Mouse (Mus musculus): Measurements from ENCODE around the gene Ccpg1. TPM values are rescaled to one million over a fixed set of nuclear protein-coding genes. Genes with fewer than 3 reads are reported as not detected.
A peak's percentile ranks its signal among the peaks of the same experiment; 100 is the strongest.

Gene Ccpg1
- total RNA-seq, 2 experiments from 2014 or later = 6.8 to 19.4 TPM

DNA sequence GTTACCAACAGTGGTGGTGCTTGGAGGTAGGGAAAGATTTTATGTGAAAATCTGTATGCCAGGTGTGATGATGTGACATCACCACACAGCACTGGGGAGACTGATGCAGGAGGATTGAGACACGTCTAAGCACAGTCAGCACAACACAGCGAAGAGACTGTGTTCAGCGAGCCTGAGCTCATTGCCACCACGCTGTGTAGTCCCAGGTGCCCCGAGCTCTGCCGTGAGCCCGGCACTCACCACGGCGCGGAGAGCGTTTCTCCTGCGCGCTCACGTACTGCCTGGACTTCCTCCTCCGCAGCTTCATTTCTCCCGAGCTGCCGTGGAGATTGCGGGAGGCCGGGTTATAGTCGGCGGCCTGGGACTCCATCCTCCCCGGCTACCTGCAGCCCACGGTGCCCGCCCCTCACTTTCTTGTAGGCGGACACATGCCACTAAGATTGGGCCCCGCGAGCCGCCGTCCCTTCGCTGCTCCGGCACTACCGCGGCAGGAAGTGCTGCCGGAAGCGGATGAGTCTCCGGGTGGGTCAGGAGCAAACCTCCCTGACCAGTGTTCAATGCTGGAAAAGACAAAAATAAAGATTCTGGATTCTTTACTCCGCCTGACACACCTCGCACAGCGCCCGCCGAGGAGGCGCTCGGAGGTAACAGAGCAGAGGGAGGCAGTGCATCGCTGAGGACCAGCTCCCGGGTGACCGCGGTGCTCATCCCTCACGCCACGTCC, 54.2 kb downstream of the Ccpg1 start:
- peak; percentile 84 for ATAC-seq (replicated peaks; ENCODE audit: low FRiP score, low TSS enrichment, poor library complexity, severe bottlenecking)

DNA sequence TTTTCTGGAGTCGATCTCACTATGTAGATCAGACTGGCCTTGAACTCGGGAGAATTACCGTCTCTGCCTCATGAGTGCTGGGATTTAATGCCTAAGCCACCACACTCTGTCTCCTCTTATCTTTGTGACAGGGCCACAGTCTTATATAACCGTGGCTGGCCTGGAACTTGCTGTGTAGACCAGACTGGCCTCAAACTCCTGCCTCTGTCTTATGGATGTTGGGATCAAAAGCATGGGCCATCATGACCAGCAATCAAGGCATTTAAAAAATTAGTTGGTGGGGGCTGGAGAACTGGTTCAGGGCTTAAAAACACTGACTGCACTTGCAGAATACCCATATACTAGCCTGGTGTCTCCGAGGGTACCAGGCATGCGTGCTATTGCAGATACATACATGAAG, 54.9 kb downstream of the Ccpg1 start, which contains the start of gene Pigb:
TSS of gene Pigb (minus strand) at position 299 of the 400 bp plus-strand sequence.
- no peak for ATAC-seq (replicated peaks; ENCODE audit: low FRiP score, low TSS enrichment, poor library complexity, severe bottlenecking)

DNA sequence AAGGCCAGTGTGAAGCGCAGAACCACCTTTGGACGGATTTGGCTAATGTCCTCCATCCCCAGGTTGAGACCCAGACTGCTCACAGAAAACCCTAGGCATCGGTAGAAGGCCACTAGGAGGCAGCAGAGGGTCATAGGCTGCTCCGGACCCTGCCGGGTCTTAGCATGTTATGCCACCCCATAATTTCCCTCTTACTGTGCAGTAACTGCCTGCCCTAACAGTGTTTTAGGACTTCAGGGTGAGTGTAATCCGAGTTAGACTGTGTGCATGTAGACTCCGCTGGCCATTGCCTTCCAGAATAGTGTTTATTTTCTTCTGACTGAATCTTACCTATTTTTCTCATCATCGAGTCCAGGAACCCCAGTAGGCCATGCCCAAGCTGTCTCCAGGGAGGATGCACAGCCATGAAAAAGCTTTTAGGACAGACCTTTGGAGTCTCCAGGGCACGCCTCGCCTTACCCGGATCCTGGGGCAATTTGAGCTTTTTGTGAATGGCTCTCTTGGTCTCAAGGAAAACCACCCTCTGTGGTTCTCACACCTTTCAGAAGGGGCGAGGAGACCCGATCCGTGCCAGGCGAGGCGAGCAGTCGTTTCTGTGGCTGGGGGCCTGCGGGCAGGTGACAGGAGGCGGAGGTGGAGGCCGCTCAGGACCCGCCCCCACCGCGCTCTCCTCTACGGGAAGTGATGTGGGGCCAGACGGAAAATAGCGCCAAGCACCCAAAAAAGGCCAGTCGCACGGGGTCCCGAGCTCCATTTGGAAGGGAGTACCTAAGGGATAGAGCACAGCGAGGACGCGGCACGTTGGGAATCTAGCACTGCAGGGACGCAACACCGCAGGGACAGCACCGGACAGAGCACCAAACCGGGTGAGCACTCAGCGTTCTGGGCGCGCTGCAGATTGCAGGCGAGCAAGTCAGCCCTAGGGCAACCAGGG, 59.2 kb downstream of the Ccpg1 start, which contains the start of gene Rab27a:
TSS of gene Rab27a (plus strand) at position 709 of the 934 bp plus-strand sequence.
- ATAC-seq (replicated peaks; ENCODE audit: low FRiP score, low TSS enrichment, poor library complexity, severe bottlenecking) = peak; percentile 79

DNA sequence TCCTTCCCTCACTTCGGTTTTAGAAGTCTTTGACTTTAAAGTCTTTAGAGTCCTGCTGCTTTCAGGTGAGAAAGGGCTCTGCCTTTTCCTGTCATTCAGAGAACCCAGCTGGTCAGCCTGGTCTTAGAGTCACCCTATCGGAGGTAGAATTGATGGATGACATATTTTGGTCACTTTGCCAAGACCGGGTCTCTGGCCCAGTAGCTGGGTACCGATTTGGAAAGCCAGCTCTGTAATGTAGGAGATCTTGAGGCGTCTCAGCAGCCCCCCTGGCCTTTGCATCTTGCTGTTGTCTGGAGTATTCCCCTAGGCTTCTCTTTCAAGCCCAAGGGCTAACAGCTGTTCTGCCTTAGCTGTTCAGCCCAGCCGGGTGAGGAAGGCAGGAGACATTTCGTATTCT, 60.0 kb downstream of the Ccpg1 start:
- no peak for ATAC-seq (replicated peaks; ENCODE audit: low FRiP score, low TSS enrichment, poor library complexity, severe bottlenecking)

DNA sequence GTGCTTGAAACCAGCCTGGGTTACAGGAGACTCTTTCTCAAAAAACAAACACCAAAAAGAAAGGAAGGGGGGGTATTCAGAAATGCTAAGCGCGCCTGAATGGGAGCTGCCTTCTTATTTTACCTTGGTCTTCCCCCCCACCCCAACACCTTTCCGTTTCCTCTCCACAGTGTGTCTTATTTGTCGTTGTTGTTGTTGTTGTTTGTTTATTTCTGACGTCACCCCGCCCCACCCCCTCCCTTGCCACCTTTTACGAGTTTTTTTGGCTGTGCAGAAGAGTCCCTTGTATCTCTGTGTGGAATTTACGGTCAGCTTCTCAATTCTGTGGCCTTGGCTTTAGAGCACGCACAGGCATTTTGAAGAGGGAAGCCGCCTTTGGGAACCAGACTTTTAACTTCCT, 60.5 kb downstream of the Ccpg1 start:
- no peak for ATAC-seq (replicated peaks; ENCODE audit: low FRiP score, low TSS enrichment, poor library complexity, severe bottlenecking)

DNA sequence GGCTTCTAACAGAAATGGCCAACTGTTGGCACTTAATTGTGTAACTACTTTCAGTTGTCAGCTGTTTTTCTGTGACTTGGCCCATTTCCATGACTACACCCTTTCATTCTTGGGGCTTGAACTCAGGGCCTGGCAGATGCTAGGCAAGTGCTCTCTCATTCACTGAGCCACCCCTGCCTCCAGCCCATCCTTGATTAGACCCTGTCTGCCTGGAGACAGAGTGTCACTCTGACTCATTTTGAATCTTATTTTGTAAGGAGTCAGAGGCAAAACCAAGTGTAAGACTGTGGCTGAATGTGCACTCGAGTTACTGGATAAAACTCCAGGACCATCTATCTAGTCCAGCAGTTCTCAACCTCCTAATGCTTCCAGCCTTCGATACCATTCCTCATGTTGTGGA, 62.7 kb downstream of the Ccpg1 start:
- ATAC-seq (replicated peaks; ENCODE audit: low FRiP score, low TSS enrichment, poor library complexity, severe bottlenecking) = no peak

DNA sequence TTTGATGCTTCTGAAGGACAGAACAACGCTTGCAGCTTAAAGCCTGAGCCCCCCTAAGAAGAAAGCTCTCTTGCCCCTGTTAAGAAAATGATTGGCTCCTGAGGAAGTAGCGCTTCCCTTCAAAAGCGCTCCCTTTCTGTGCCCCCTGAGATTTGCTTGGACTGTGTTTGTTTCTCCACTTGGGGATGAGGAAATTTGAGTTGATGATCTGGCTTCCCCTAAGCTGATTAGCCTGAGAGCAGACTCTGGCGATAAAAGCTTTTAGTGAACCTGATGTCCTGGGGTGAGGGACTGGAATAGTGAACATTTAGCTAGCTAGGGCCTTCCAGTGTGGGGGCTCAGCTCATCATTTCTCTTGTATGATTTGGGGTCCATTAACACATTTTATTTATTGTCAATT, 63.7 kb downstream of the Ccpg1 start:
- no peak for ATAC-seq (replicated peaks; ENCODE audit: low FRiP score, low TSS enrichment, poor library complexity, severe bottlenecking)

DNA sequence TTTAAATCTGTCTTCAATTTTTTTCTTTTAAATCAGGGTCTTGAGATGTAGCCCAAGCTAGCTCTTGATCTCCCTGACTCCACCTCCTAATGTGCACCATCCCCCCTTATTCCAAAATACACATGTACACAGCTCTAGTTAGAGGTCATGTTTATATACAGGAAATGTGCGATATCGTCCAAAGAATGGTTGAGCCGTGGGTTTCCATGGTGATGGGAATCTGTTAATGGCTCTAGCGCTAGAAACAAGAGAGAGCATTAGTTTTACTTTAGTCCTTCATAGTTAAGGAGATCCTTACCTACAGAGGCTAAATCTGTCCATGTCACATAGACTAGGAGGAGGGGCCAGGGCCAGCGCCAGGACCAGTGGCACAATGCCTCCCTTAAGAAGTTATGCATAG, 64.6 kb downstream of the Ccpg1 start:
- ATAC-seq (replicated peaks; ENCODE audit: low FRiP score, low TSS enrichment, poor library complexity, severe bottlenecking) = no peak

DNA sequence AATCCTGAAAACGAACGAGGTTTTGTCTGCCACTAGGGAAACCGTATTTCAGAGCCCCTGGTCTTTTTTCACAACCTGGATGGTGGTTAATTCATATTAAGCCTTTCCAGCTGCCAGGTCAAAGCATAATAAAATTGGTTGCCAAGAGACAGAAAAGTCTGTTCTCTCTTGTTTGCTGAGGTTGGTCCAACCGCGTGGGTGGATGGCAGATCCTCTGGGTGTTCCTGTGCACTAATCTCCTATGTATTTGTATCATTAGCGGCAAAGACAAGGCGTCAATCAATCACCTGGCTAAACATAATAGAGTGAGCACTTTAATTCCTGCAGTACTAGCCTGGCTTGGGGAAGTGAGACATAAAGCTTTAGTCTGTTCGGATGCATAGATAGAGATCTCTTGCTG, 65.4 kb downstream of the Ccpg1 start:
- ATAC-seq (replicated peaks; ENCODE audit: low FRiP score, low TSS enrichment, poor library complexity, severe bottlenecking) = no peak

DNA sequence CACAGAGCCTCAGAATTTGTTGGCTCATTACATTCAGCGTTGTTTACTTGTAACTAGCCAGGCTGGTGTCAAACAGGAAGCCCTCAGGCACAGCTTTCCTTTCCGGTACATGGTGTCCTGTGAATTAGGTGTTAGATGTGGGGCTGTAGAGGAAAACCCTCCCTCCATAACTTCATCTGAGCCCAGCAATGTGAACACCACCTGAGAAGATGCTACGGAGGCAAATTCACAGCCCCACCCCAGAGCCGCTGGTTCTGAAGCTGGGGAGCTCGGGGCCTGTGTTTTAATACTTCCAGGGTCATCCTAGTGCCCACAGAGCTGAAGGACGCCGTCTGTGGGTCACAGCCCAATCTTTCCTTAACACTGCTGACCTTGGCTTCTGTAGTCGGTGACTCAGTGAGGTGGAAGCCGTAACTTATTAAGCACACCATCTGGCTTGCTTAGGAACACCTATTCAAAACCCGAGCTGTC, 70.2 kb downstream of the Ccpg1 start:
- ATAC-seq (replicated peaks; ENCODE audit: low FRiP score, low TSS enrichment, poor library complexity, severe bottlenecking) = no peak

DNA sequence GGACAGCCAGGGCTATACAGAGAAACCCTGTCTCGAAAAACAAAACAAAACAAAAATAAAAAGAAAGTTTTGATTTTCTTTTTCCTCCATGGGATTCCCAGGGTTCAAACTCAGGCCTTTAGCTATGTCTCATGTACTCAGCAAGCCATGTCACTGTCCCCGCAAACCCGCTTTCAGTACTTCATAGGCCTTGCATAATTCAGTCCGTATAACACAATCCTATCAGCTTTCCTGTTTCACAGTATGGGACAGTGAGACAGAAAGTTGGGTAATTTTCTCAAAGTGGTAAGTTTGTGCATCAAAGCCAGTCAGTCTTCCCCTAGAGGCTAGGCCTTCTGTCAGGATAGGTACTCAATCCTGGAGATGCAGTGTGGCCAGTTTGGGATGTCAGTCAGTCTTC, 74.0 kb downstream of the Ccpg1 start:
- no peak for ATAC-seq (replicated peaks; ENCODE audit: low FRiP score, low TSS enrichment, poor library complexity, severe bottlenecking)

DNA sequence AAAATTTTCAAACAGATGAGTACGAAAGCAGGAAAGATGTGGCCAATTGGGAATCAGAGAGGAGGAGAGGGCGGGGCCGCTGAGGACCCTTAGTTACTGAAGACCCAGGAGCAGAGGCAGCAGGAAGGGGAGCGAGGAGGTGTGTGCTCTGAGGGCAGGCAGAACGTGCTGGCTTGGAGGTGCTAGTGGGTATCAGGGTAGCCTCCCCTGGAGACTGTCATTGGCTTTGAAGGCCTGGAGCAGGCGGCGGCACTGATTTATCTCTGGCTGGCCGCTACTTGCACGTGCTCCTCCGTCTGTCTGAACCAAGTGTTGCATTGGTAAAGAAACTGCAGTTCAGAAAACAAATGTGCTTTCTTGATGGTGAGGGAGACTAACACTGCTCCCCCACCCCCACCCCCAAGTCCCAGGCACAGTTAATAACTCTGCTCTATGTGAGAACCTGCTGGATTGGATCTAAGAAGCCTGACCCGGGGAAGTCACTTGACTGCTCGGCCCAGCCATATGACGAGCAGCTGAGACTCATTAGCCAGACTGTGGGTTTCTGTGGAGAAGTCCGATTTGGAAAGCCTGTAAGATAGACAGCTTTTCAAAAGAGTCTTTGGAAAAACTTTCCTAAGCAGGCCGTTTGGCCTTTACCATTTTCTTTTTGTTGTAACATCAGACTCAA, 78.5 kb downstream of the Ccpg1 start:
- no peak for ATAC-seq (replicated peaks; ENCODE audit: low FRiP score, low TSS enrichment, poor library complexity, severe bottlenecking)

Other genes with a start within 250 kb of the Ccpg1 start
- gene Prtg, start 178.6 kb upstream of the Ccpg1 start, total RNA-seq (2014; fragmentation: Nextera tagmentation) = not detected in 2 replicates
- not detected in 2 replicates for gene Prtg, start 178.6 kb upstream of the Ccpg1 start, total RNA-seq (2017)
- gene Pygo1, start 59.8 kb upstream of the Ccpg1 start, total RNA-seq (2014; fragmentation: Nextera tagmentation) = not detected in 2 replicates
- gene Pygo1, start 59.8 kb upstream of the Ccpg1 start, total RNA-seq (2017) = not detected in 2 replicates
- gene Dyx1c1, start 26.6 kb upstream of the Ccpg1 start, total RNA-seq (2014; fragmentation: Nextera tagmentation) = not detected in 2 replicates
- gene Dyx1c1, start 26.6 kb upstream of the Ccpg1 start, total RNA-seq (2017) = 1.3 TPM in 1 of 2 replicates, not detected in the other
- gene Gm44503, start 26.6 kb upstream of the Ccpg1 start, total RNA-seq (2014; fragmentation: Nextera tagmentation) = 2.7 TPM in 1 of 2 replicates, not detected in the other
- 1.8 TPM in 1 of 2 replicates, not detected in the other for gene Gm44503, start 26.6 kb upstream of the Ccpg1 start, total RNA-seq (2017)
- 9.5 and 9.9 TPM in 2 replicates for gene Ccpg1os, start within 50 bp of the Ccpg1 start, total RNA-seq (2014; fragmentation: Nextera tagmentation)
- 7.6 and 8.1 TPM in 2 replicates for gene Ccpg1os, start within 50 bp of the Ccpg1 start, total RNA-seq (2017)
- gene Pigb, start 54.9 kb downstream of the Ccpg1 start, total RNA-seq (2014; fragmentation: Nextera tagmentation) = 22.7 and 28.2 TPM in 2 replicates
- 5.2 and 8.2 TPM in 2 replicates for gene Pigb, start 54.9 kb downstream of the Ccpg1 start, total RNA-seq (2017)
- 7.6 and 11.3 TPM in 2 replicates for gene Rab27a, start 59.4 kb downstream of the Ccpg1 start, total RNA-seq (2014; fragmentation: Nextera tagmentation)
- 9.8 and 17.4 TPM in 2 replicates for gene Rab27a, start 59.4 kb downstream of the Ccpg1 start, total RNA-seq (2017)
- gene Khdc3, start 116.4 kb downstream of the Ccpg1 start, total RNA-seq (2014; fragmentation: Nextera tagmentation) = not detected in 2 replicates
- gene Khdc3, start 116.4 kb downstream of the Ccpg1 start, total RNA-seq (2017) = not detected in 2 replicates
- not detected in 2 replicates for gene Gm20509, start 117.0 kb downstream of the Ccpg1 start, total RNA-seq (2014; fragmentation: Nextera tagmentation)
- not detected in 2 replicates for gene Gm20509, start 117.0 kb downstream of the Ccpg1 start, total RNA-seq (2017)
- 103 and 110 TPM in 2 replicates for gene Rsl24d1, start 128.0 kb downstream of the Ccpg1 start, total RNA-seq (2014; fragmentation: Nextera tagmentation)
- 193 and 210 TPM in 2 replicates for gene Rsl24d1, start 128.0 kb downstream of the Ccpg1 start, total RNA-seq (2017)